Mouse (Mus musculus): ENCODE data around the gene Skor1.

Gene Skor1

DNA sequence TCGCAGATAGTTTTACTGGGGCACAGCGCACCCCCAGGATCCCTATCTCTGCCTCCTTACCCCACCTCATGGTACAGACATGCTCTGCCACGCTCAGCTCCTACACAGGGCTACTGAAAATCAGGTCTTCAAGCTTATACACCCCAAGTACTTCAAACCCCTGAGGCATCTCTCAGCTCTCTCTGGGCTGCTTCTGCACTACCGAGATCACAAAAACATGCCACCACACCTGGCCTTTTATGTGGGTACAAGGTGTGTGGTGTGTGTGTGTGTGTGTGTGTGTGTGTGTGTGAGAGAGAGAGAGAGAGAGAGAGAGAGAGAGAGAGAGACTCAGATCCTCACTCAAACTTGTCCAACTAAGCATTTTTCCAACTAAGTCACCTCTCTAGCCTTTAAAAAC is 59.6 kb downstream of the Skor1 start:
- 97% methylated on average over 4 of the region's 4 CpGs for whole genome bisulfite sequencing

Measured in cerebral cortex, adult 2 months (tissue).